Mouse (Mus musculus) liver, embryonic 14.5 days (tissue): ENCODE measurements around the gene Jade1. TPM values are rescaled to one million over a fixed set of nuclear protein-coding genes. Genes with fewer than 3 reads are reported as not detected.

ENCODE experiments used
- ATAC-seq: fragments of 200-750 bp; cut with Nextera tagmentation; 2 replicates; pipeline ENCODE4 v1.8.0; 2017; ENCODE audit warnings: moderate number of reproducible peaks, mild to moderate bottlenecking, moderate library complexity; ENCODE audit not compliant: insufficient read depth
- DNase-seq, 3 experiments: peaks; one replicate each; pipeline ENCODE4 v3.0.0-alpha.2; 2012 to 2013; ENCODE audit warnings: low read depth in 3 of 3, low spot score in 3 of 3
- H3K27ac ChIP-seq: fragments of 300-500 bp; sonication (generic); 2 replicates; pipeline ENCODE4 v1.5.1; 2014; ENCODE audit warnings: moderate library complexity, mild to moderate bottlenecking, control low read depth, inconsistent platforms
- H3K27me3 ChIP-seq: fragments of 300-500 bp; sonication (generic); 2 replicates; pipeline ENCODE4 v1.6.1; 2014; ENCODE audit warnings: mild to moderate bottlenecking, low read length, moderate library complexity; ENCODE audit not compliant: control insufficient read depth, insufficient read depth
- H3K36me3 ChIP-seq: fragments of 300-500 bp; sonication (generic); replicated peaks from 2 replicates; pipeline ENCODE4 v1.6.1; 2014; ENCODE audit warnings: low read depth; ENCODE audit not compliant: control insufficient read depth, insufficient read depth
- H3K4me1 ChIP-seq, 2 experiments: fragments of 200-500 bp in 1 of 2; fragments of 300-500 bp in 1 of 2; sonication (generic) in 1 of 2; replicated peaks; 2 replicates each; pipeline ENCODE4 v1.6.1; 2012 to 2014; ENCODE audit warnings: antibody characterized with exemption in 1 of 2, inconsistent platforms in 1 of 2, low read length in 1 of 2; ENCODE audit not compliant: control insufficient read depth in 2 of 2, insufficient read depth in 2 of 2
- H3K4me2 ChIP-seq: fragments of 300-500 bp; sonication (generic); 2 replicates; pipeline ENCODE4 v1.6.1; 2014; ENCODE audit warnings: low read depth, mild to moderate bottlenecking, control low read depth, moderate library complexity
- H3K4me3 ChIP-seq, 2 experiments: fragments of 200-500 bp in 1 of 2; fragments of 300-500 bp in 1 of 2; sonication (generic) in 1 of 2; 2 replicates each; pipeline ENCODE4 v1.5.1; 2012 to 2014; ENCODE audit warnings: low read depth in 2 of 2, low read length in 2 of 2, mild to moderate bottlenecking in 2 of 2, control low read depth in 1 of 2, inconsistent platforms in 1 of 2, moderate library complexity in 1 of 2; ENCODE audit not compliant: insufficient read depth in 1 of 2
- H3K9ac ChIP-seq: fragments of 300-500 bp; sonication (generic); replicated peaks from 2 replicates; pipeline ENCODE4 v1.6.1; 2014; ENCODE audit warnings: mild to moderate bottlenecking, control low read depth, moderate library complexity
- H3K9me3 ChIP-seq: fragments of 300-500 bp; sonication (generic); 2 replicates; pipeline ENCODE4 v1.6.1; 2016; ENCODE audit warnings: low read length, mixed read lengths; ENCODE audit not compliant: control insufficient read depth
- CTCF ChIP-seq: IDR thresholded peaks from 2 replicates; pipeline ENCODE4 v1.5.1; 2016; ENCODE audit warnings: antibody characterized with exemption, low read depth, control low read depth
- EP300 ChIP-seq: IDR thresholded peaks from 2 replicates; pipeline ENCODE4 v1.6.1; 2016; ENCODE audit warnings: antibody characterized with exemption, low read depth
- WGBS: fragments of 180-500 bp; shearing (Covaris S2); extraction: QIAGEN DNeasy Blood & Tissue Kit; methylation state at CpG from one replicate; pipeline ENCODE4 v1.1.7; 2014; ENCODE audit not compliant: insufficient replicate concordance; 5-methylcytosine and 5-hydroxymethylcytosine counted together
- polyA plus RNA-seq, 2 experiments: library from polyadenylated mRNA; depleted of rRNA in 1 of 2; stranded (reverse) in 1 of 2; unstranded in 1 of 2; fragments of >200 nt; fragmentation: Nextera tagmentation in 1 of 2; extraction: Ambion mirVana in 1 of 2; gene quantifications; 2 replicates each; pipeline versions ENCODE4 v1.2.1 to v1.2.3; 2012 to 2014

The Jade1 gene
- 2.6 and 4.5 TPM in 2 replicates for polyA plus RNA-seq (2012; rRNA removed)
- 6.1 and 7.8 TPM in 2 replicates for polyA plus RNA-seq (2014; fragmentation: Nextera tagmentation; extraction: Ambion mirVana)

- TF ChIP-seq CTCF: no peak
- TF ChIP-seq EP300: no peak
- Histone ChIP-seq H3K4me1 (peaks cover 15 to 25% of the 10 kb centered on the region in 2 experiments), H3K4me3 (no peak within 1 kb of the TSS), H3K27me3 (no peaks in the 10 kb centered on the region), H3K27ac (no peak within 1 kb of the TSS), H3K4me2 (no peak within 1 kb of the TSS), H3K9ac (no peak within 1 kb of the TSS), H3K9me3 (no peaks in the 10 kb centered on the region), H3K36me3 (no peaks in the 10 kb centered on the region)
- ATAC-seq (no peak), DNase-seq (no peak)
- WGBS: 88% methylated on average over 36 of the region's 36 CpGs
These were observed at the start of gene Jade1 for GRCm38 (mm10) chr3:41555491-41556381. Gene Jade1, plus strand, starts transcription at chr3:41555731.

GRCm38 (mm10) chr3:41509441-41509840 is 46.1 kb upstream of the Jade1 start:
- Histone ChIP-seq H3K9me3 (no peaks in the 10 kb centered on the region), H3K27me3 (no peaks in the 10 kb centered on the region), H3K36me3 (no peaks in the 10 kb centered on the region), H3K4me1 (no peaks in the 10 kb centered on the region), H3K27ac (no peak overlapping the region), H3K4me2 (no peak overlapping the region), H3K9ac (no peak overlapping the region), H3K4me3 (no peak overlapping the region)
- ATAC-seq: no peak
- TF ChIP-seq EP300: no peak
- TF ChIP-seq CTCF: no peak
- 67% methylated on average over 2 of the region's 2 CpGs for WGBS
- no peak for DNase-seq

DNA sequence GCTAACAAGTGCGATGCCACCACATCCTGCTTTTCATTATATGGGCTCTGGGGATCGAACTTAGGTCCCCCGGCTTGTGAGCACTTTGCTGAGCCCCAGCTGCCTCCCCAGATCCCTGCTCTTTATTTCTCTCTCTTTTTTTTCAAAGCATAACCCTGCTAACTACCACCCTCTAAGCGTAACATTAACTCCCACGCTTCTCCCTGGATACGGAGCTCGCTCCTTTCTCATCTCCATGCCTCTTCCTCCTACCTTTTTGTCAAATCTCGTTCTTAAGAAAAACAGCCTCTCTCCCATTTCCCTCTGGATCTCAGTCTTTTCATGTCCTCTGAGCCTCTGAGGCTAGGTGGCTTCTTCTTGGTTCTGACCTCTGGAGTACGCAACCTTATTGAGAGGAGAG is 45.3 kb upstream of the Jade1 start:
- no peaks in the 10 kb centered on the region for H3K9me3 ChIP-seq
- ATAC-seq: no peak

GRCm38 (mm10) chr3:41510750-41511149 is 44.8 kb upstream of the Jade1 start:
- WGBS: 33% methylated on average over 7 of the region's 7 CpGs

More for the DNA sequence above, 45.3 kb upstream of the Jade1 start:
- no peak for DNase-seq
- TF ChIP-seq CTCF: no peak
- TF ChIP-seq EP300: no peak
- H3K4me1 ChIP-seq: no peaks in the 10 kb centered on the region
- H3K9ac ChIP-seq: no peak overlapping the region
- no peaks in the 10 kb centered on the region for H3K27me3 ChIP-seq
- no peak overlapping the region for H3K27ac ChIP-seq
- 71% methylated on average over 9 of the region's 9 CpGs for whole genome bisulfite sequencing
- H3K36me3 ChIP-seq: no peaks in the 10 kb centered on the region
- no peak overlapping the region for H3K4me3 ChIP-seq
- H3K4me2 ChIP-seq: no peak overlapping the region

GRCm38 (mm10) chr3:41514003-41514402 is 41.5 kb upstream of the Jade1 start:
- TF ChIP-seq EP300 (no peak), CTCF (no peak)

More at GRCm38 (mm10) chr3:41510750-41511149, 44.8 kb upstream of the Jade1 start:
- no peaks in the 10 kb centered on the region for H3K9me3 ChIP-seq
- H3K4me2 ChIP-seq: no peak overlapping the region
- H3K27ac ChIP-seq: no peak overlapping the region
- no peak for DNase-seq
- H3K36me3 ChIP-seq: no peaks in the 10 kb centered on the region
- no peak for ATAC-seq
- no peak overlapping the region for H3K4me3 ChIP-seq
- H3K4me1 ChIP-seq: no peaks in the 10 kb centered on the region
- TF ChIP-seq CTCF: no peak
- TF ChIP-seq EP300: no peak
- H3K27me3 ChIP-seq: no peaks in the 10 kb centered on the region
- H3K9ac ChIP-seq: no peak overlapping the region

More at GRCm38 (mm10) chr3:41514003-41514402, 41.5 kb upstream of the Jade1 start:
- Histone ChIP-seq H3K4me1 (no peaks in the 10 kb centered on the region), H3K27ac (no peak overlapping the region), H3K9me3 (no peaks in the 10 kb centered on the region), H3K4me3 (no peak overlapping the region), H3K4me2 (no peak overlapping the region), H3K27me3 (no peaks in the 10 kb centered on the region), H3K9ac (no peak overlapping the region), H3K36me3 (no peaks in the 10 kb centered on the region)
- DNase-seq (no peak), ATAC-seq (no peak)
- WGBS: 65% methylated on average over 5 of the region's 5 CpGs
